Mouse (Mus musculus) heart, embryonic 16.5 days (tissue): ENCODE results near the gene Slc2a5. TPM values are rescaled to one million over a fixed set of nuclear protein-coding genes. Genes with fewer than 3 reads are reported as not detected.

Experiments used
- ATAC-seq: fragments of 200-750 bp; cut with Nextera tagmentation; replicated peaks from 2 replicates; pipeline ENCODE4 v1.8.0; 2017; ENCODE audit warnings: moderate number of reproducible peaks; ENCODE audit not compliant: insufficient read depth, low FRiP score; ENCODE audit errors: extremely low read depth
- H3K27ac ChIP-seq: fragments of 300-500 bp; sonication (generic); 2 replicates; pipeline ENCODE4 v1.5.1; 2014; ENCODE audit warnings: mild to moderate bottlenecking, low read length, control low read depth, moderate library complexity
- H3K27me3 ChIP-seq: fragments of 300-500 bp; sonication (generic); 2 replicates; pipeline ENCODE4 v1.6.1; 2014; ENCODE audit warnings: low read length, mixed read lengths; ENCODE audit not compliant: control insufficient read depth, insufficient read depth
- H3K36me3 ChIP-seq: fragments of 300-500 bp; sonication (generic); 2 replicates; pipeline ENCODE4 v1.6.1; 2014; ENCODE audit not compliant: control insufficient read depth, insufficient read depth
- H3K4me1 ChIP-seq: fragments of 300-500 bp; sonication (generic); 2 replicates; pipeline ENCODE4 v1.6.1; 2014; ENCODE audit warnings: low read length, mixed read lengths; ENCODE audit not compliant: control insufficient read depth, insufficient read depth
- H3K4me2 ChIP-seq: fragments of 300-500 bp; sonication (generic); 2 replicates; pipeline ENCODE4 v1.6.1; 2014; ENCODE audit warnings: low read depth, mild to moderate bottlenecking, control low read depth, low read length
- H3K4me3 ChIP-seq: fragments of 300-500 bp; sonication (generic); 2 replicates; pipeline ENCODE4 v1.5.1; 2014; ENCODE audit warnings: mild to moderate bottlenecking, control low read depth, low read length
- H3K9ac ChIP-seq: fragments of 300-500 bp; sonication (generic); 2 replicates; pipeline ENCODE4 v1.6.1; 2014; ENCODE audit warnings: low read length, control low read depth
- H3K9me3 ChIP-seq: fragments of 300-500 bp; sonication (generic); replicated peaks from 2 replicates; pipeline ENCODE4 v1.6.1; 2016; ENCODE audit warnings: low read length; ENCODE audit not compliant: control insufficient read depth
- WGBS: fragments of 180-500 bp; shearing (Covaris S2); extraction: QIAGEN DNeasy Blood & Tissue Kit; methylation state at CpG from one replicate; pipeline ENCODE4 v1.1.7; 2014; 5-methylcytosine and 5-hydroxymethylcytosine counted together
- polyA plus RNA-seq: library from polyadenylated mRNA; unstranded; fragments of >200 nt; fragmentation: Nextera tagmentation; extraction: Ambion mirVana; gene quantifications from 2 replicates; pipeline ENCODE4 v1.2.1, GENCODE M21; 2015

Gene Slc2a5
- polyA plus RNA-seq, 1 experiment from 2014 or later: 0.77 TPM

DNA sequence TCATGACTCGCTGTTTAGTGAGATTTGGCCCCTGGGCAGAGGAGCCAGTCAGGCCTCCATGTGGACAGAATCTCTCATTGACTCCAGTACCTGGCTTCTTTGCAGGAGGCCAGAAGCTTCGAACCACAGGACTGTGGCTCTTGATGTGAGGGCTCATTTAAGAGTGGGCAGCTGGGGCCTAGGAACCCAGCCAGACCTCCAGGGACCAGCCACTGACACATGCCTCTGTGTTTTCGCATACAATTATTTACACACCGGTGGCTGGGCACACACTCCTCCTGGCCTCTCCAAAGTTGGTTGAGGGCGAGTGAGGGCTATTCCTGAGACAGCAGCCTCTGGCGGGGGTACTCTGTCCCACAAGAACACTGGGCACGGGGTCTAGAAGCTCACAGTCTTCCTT, 21.3 kb downstream of the Slc2a5 start:
- H3K27me3 ChIP-seq: no peaks in the 10 kb centered on the region
- 76% methylated on average over 7 of the region's 7 CpGs for WGBS

DNA sequence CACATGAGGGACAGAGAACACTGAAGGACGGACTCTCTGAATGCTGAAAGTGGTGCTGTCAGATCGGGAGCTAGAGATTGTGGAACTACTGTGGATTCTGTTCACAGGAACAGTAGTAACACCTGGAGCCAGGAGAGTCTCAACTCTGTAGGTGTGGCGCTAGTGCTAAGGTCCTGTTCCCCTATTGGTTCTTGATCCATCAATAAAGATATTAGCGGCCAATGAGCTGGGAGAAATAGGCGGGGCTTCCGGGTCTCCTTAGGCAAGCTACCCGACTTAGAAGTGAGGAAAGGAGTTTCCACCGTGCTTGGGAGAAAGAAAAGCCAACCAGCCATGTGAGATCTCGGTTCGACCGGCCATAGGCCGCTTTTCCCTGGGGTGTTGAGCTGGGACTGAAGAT, 25.2 kb downstream of the Slc2a5 start:
- no peaks in the 10 kb centered on the region for H3K27me3 ChIP-seq
- no peak overlapping the region for H3K27ac ChIP-seq
- peaks cover 15% of the 10 kb centered on the region for H3K9me3 ChIP-seq
- H3K4me3 ChIP-seq: no peak overlapping the region
- no peaks in the 10 kb centered on the region for H3K4me1 ChIP-seq
- H3K36me3 ChIP-seq: no peaks in the 10 kb centered on the region
- WGBS: 23% methylated on average over 12 of the region's 12 CpGs
- no peak overlapping the region for H3K4me2 ChIP-seq
- no peak for ATAC-seq
- H3K9ac ChIP-seq: no peak overlapping the region

More for the DNA sequence above, 21.3 kb downstream of the Slc2a5 start:
- H3K36me3 ChIP-seq: no peaks in the 10 kb centered on the region
- no peak overlapping the region for H3K27ac ChIP-seq
- no peak overlapping the region for H3K9ac ChIP-seq
- H3K4me2 ChIP-seq: no peak overlapping the region
- no peak overlapping the region for H3K4me3 ChIP-seq
- H3K9me3 ChIP-seq: peaks cover 2% of the 10 kb centered on the region; the same call in 1 of the 2 replicates
- ATAC-seq: no peak
- H3K4me1 ChIP-seq: peaks cover 4% of the 10 kb centered on the region; the same call in 1 of the 2 replicates

DNA sequence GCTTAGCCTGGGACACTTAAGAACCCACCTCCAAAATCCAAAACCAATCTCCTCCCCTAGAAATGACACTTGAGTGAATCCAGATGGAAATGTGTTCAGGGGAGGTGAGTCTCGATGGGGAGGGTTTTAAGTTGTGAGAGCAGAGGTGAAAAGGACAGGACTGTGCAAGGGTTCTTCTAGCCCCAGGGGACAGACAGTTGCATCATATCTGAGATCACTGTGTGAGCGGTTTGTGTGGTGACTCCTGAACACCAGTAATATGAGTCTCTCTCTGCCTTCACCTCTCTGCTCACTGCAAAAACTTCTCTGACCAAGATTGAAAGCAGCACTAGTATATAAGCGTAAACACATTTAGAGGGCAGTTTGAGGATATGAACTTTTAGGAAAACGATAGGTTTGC, 27.2 kb downstream of the Slc2a5 start:
- ATAC-seq: no peak

DNA sequence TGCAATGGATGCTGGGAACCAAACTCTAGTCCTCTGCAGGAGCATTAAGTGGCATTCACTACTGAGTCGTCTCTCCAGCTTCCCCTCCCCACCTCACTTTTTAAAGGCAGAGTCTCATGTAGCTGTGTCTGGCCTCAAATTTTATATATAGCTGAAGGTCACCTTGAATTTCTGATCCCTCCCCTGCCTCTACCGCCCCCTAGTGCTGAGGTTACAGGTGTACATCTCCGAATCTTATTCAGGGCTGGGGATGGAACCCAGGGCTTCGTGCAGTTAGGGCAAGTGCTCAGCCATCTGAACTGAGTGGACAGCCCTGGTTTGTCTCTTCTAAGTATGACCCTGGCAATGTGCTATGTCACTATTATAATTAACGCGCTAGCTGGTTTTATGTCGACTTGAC, 32.0 kb downstream of the Slc2a5 start:
- peaks cover 12% of the 10 kb centered on the region for H3K9me3 ChIP-seq
- H3K27me3 ChIP-seq: no peaks in the 10 kb centered on the region
- H3K9ac ChIP-seq: no peak overlapping the region
- no peaks in the 10 kb centered on the region for H3K36me3 ChIP-seq
- no peak overlapping the region for H3K4me3 ChIP-seq
- WGBS: 76% methylated on average over 7 of the region's 7 CpGs
- no peak for ATAC-seq
- no peak overlapping the region for H3K27ac ChIP-seq
- H3K4me1 ChIP-seq: no peaks in the 10 kb centered on the region
- no peak overlapping the region for H3K4me2 ChIP-seq

More for the DNA sequence above, 27.2 kb downstream of the Slc2a5 start:
- H3K27me3 ChIP-seq: no peaks in the 10 kb centered on the region
- H3K27ac ChIP-seq: no peak overlapping the region
- WGBS: 78% methylated on average over 4 of the region's 4 CpGs
- H3K4me1 ChIP-seq: no peaks in the 10 kb centered on the region
- H3K4me3 ChIP-seq: no peak overlapping the region
- no peaks in the 10 kb centered on the region for H3K36me3 ChIP-seq
- peaks cover 15% of the 10 kb centered on the region for H3K9me3 ChIP-seq
- no peak overlapping the region for H3K9ac ChIP-seq
- no peak overlapping the region for H3K4me2 ChIP-seq

DNA sequence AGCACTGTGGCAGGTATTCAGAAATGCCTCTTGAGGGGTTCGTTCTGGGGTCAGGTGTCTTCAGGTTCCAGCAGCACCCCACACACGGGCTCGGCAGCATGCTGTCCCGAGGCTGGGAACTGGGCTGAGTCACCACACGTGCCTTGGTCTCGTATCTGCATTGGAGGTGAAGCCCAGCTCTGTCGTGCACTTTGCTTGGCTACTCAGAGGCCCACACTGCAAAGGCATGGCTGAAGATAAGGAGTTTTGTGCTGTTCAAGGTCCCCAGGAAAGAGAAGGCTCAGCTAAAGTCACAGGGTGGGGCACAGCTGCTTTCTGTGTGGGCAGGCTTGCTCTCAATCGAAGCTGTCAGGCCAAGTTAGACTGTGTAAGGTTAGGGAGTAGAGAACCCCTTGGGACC, 33.4 kb downstream of the Slc2a5 start:
- Histone ChIP-seq H3K4me3 (no peak overlapping the region), H3K4me1 (no peaks in the 10 kb centered on the region), H3K9me3 (peaks cover 12% of the 10 kb centered on the region), H3K4me2 (no peak overlapping the region), H3K36me3 (no peaks in the 10 kb centered on the region), H3K27me3 (no peaks in the 10 kb centered on the region), H3K27ac (no peak overlapping the region), H3K9ac (no peak overlapping the region; the same call in 1 of the 2 replicates)
- 40% methylated on average over 8 of the region's 8 CpGs for WGBS
- no peak for ATAC-seq

DNA sequence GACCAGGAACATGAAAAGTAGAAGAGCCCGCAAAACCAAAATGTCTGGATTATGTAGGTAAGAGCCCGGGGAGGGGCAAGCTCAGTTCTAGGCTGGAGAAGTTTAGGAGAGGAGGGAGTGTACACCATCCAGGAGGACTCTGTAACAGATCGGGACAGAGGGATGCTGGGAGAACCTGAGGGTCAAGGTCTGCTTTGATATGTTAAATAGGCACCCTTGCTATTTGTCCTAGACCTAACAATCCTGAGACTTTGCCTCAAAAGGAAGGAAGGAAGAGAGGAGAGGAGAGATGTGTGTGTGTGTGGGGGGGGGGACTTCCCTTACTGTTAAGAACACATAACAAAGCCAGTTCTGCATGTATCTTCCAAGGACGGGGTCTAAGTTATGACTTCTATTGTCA, 36.2 kb downstream of the Slc2a5 start:
- WGBS: 81% methylated on average over 4 of the region's 4 CpGs

DNA sequence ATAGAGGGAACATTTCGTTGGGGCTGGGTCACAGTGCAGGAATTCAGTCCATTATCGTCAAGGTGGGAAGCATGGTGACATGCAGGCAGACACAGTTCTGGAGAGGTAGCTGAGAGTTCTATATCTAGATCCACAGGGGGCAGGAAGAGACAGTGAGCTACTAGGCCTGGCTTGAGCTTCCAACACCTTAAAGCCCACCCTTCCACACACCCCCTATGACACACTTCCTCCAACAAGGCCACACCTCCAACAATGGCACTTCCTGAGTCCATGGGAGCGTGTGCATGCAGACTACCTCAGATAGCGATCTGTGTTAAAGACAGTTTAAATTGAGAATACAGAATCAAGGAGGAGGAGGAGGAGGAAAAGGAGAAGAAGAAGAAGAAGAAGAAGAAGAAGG, 36.6 kb downstream of the Slc2a5 start:
- no peaks in the 10 kb centered on the region for H3K27me3 ChIP-seq
- H3K4me2 ChIP-seq: no peak overlapping the region
- no peaks in the 10 kb centered on the region for H3K36me3 ChIP-seq
- H3K4me1 ChIP-seq: no peaks in the 10 kb centered on the region
- H3K4me3 ChIP-seq: no peak overlapping the region
- no peak overlapping the region for H3K9ac ChIP-seq
- H3K27ac ChIP-seq: no peak overlapping the region
- no peaks in the 10 kb centered on the region for H3K9me3 ChIP-seq
- 84% methylated on average over 4 of the region's 4 CpGs for WGBS
- no peak for ATAC-seq

More for the DNA sequence above, 36.2 kb downstream of the Slc2a5 start:
- Histone ChIP-seq H3K27me3 (no peaks in the 10 kb centered on the region), H3K4me1 (no peaks in the 10 kb centered on the region), H3K36me3 (no peaks in the 10 kb centered on the region), H3K9ac (no peak overlapping the region), H3K27ac (no peak overlapping the region), H3K4me2 (no peak overlapping the region), H3K9me3 (no peaks in the 10 kb centered on the region), H3K4me3 (no peak overlapping the region)
- ATAC-seq: no peak

DNA sequence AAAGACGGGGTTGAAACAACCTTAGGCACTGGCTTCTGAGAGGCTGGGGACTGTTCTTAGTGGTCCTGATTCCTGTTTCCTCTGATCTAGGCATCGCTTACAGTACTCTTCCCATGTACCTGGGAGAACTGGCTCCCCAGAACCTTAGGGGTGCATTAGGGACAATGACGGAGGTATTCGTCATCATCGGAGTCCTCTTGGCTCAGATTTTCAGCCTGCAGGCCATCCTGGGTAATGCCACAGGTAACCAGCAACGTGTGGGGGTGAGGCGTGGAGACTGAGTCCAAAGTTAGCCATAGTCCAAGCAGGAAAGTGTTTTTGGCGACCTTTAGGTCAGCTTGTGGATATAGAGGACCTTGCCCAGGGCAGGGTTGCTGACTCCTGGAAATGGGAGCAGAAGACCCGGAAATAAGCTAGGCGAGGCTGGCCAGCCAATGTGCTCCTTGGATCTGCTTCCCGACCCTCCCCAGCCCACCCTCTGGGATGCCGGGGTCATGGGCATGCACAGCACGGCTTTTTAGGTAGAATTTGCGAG, 38.3 kb downstream of the Slc2a5 start:
- no peaks in the 10 kb centered on the region for H3K9me3 ChIP-seq
- H3K27ac ChIP-seq: no peak overlapping the region
- H3K9ac ChIP-seq: no peak overlapping the region
- no peaks in the 10 kb centered on the region for H3K27me3 ChIP-seq
- ATAC-seq: no peak
- 58% methylated on average over 14 of the region's 14 CpGs for WGBS
- no peaks in the 10 kb centered on the region for H3K4me1 ChIP-seq
- H3K4me2 ChIP-seq: no peak overlapping the region
- no peaks in the 10 kb centered on the region for H3K36me3 ChIP-seq
- H3K4me3 ChIP-seq: no peak overlapping the region

DNA sequence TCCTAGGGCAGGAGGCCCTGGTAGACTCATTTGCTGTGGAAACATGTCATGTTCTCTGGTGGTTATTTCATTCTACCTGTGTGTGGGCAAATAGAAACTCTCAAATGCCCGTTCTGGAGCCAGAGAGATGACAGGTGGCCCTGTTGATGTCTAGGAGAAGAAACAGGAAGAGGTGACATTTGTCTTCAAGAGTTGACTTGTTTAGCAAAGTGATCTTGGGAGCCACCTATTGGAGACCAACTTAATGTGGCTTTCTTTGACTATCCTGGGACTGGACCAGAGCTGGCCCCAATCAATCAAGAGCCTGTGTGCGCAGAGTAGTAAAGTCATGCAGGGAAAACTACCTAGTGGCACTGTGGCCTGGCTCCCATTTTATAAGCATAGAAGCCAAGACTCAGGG, 40.4 kb downstream of the Slc2a5 start:
- Histone ChIP-seq H3K9me3 (peaks cover 7% of the 10 kb centered on the region), H3K27ac (no peak overlapping the region), H3K27me3 (no peaks in the 10 kb centered on the region), H3K4me1 (no peaks in the 10 kb centered on the region), H3K4me3 (no peak overlapping the region), H3K36me3 (no peaks in the 10 kb centered on the region), H3K4me2 (no peak overlapping the region), H3K9ac (no peak overlapping the region)
- WGBS: 66% methylated on average over 2 of the region's 2 CpGs
- ATAC-seq: no peak
